Mouse (Mus musculus) ES-Bruce4 (cell line): Measurements from ENCODE around the gene Obsl1. TPM values are rescaled to one million over a fixed set of nuclear protein-coding genes. Genes with fewer than 3 reads are reported as not detected.

Source experiments
- H3K27ac ChIP-seq: 2 replicates; pipeline ENCODE4 v1.5.1; 2012; ENCODE audit warnings: low read length, inconsistent platforms; ENCODE audit not compliant: insufficient read depth
- H3K27me3 ChIP-seq: 2 replicates; pipeline ENCODE4 v1.6.1; 2012; ENCODE audit warnings: mild to moderate bottlenecking, low read length, inconsistent platforms; ENCODE audit not compliant: control insufficient read depth, poor library complexity, insufficient read depth, severe bottlenecking
- H3K36me3 ChIP-seq: 2 replicates; pipeline ENCODE4 v1.6.1; 2012; ENCODE audit warnings: inconsistent platforms, mild to moderate bottlenecking, low read length, moderate library complexity; ENCODE audit not compliant: control insufficient read depth, poor library complexity, insufficient read depth, severe bottlenecking
- H3K4me1 ChIP-seq: one replicate; pipeline ENCODE4 v1.8.1; 2011; ENCODE audit warnings: low read length; ENCODE audit not compliant: control insufficient read depth, insufficient read depth
- H3K4me3 ChIP-seq: 2 replicates; pipeline ENCODE4 v1.5.1; 2011; ENCODE audit warnings: low read depth, mild to moderate bottlenecking, low read length
- H3K9ac ChIP-seq: 2 replicates; pipeline ENCODE4 v1.6.1; 2012; ENCODE audit warnings: low read depth, mild to moderate bottlenecking, inconsistent platforms; ENCODE audit not compliant: poor library complexity, severe bottlenecking
- H3K9me3 ChIP-seq: replicated peaks from 2 replicates; pipeline ENCODE4 v1.6.1; 2012; ENCODE audit warnings: mild to moderate bottlenecking, low read length, inconsistent platforms; ENCODE audit not compliant: control insufficient read depth, poor library complexity, insufficient read depth, severe bottlenecking
- CTCF ChIP-seq: IDR thresholded peaks from one replicate; pipeline ENCODE4 v1.8.1; 2011; ENCODE audit warnings: low read depth, low read length
- EP300 ChIP-seq: IDR thresholded peaks from 2 replicates; pipeline ENCODE4 v1.6.1; 2011; ENCODE audit warnings: low read depth, low read length; ENCODE audit not compliant: insufficient read depth
- POLR2A ChIP-seq: IDR thresholded peaks from one replicate; pipeline ENCODE4 v1.8.1; 2011; ENCODE audit warnings: low read length; ENCODE audit not compliant: insufficient read depth
- polyA plus RNA-seq: library from polyadenylated mRNA; stranded (reverse); fragments of >200 nt; gene quantifications from 2 replicates; pipeline ENCODE4 v1.2.4, GENCODE M21; 2011; ENCODE audit warnings: low read depth; ENCODE audit not compliant: missing spikeins, insufficient read depth, insufficient read length

Obsl1 gene
- polyA plus RNA-seq, 1 experiment = 32.6 TPM

GRCm38 (mm10) chr1:75462636-75463035 lies 43.6 kb downstream of the Obsl1 start:
- TF ChIP-seq EP300 (no peak), POLR2A (no peak), CTCF (no peak)
- no peak overlapping the region for H3K9ac ChIP-seq
- H3K4me3 ChIP-seq = no peak overlapping the region
- H3K9me3 ChIP-seq = no peaks in the 10 kb centered on the region
- H3K36me3 ChIP-seq = no peaks in the 10 kb centered on the region
- H3K4me1 ChIP-seq = no peaks in the 10 kb centered on the region
- no peaks in the 10 kb centered on the region for H3K27me3 ChIP-seq
- no peak overlapping the region for H3K27ac ChIP-seq

DNA sequence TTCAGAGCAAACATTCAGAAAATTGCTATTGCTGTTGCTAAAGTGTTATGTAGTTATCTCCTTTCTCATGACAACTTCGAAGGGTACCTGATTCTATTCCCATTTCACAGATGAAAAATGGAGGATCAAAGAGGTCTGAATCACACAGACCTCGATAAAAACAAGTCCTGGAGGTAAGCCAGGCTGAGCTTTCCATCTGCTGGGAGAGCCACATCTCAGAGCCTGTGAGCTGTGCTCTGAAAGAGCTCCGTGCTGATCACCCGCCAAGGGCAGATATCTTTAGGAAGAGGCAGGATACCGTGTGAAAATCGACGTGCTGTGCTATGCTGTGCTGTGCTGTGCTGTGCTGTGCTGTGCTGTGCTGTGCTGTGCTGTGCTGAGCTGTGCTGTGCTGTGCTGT lies 46.0 kb downstream of the Obsl1 start:
- H3K27me3 ChIP-seq = no peaks in the 10 kb centered on the region
- TF ChIP-seq CTCF (no peak), POLR2A (no peak), EP300 (no peak)

DNA sequence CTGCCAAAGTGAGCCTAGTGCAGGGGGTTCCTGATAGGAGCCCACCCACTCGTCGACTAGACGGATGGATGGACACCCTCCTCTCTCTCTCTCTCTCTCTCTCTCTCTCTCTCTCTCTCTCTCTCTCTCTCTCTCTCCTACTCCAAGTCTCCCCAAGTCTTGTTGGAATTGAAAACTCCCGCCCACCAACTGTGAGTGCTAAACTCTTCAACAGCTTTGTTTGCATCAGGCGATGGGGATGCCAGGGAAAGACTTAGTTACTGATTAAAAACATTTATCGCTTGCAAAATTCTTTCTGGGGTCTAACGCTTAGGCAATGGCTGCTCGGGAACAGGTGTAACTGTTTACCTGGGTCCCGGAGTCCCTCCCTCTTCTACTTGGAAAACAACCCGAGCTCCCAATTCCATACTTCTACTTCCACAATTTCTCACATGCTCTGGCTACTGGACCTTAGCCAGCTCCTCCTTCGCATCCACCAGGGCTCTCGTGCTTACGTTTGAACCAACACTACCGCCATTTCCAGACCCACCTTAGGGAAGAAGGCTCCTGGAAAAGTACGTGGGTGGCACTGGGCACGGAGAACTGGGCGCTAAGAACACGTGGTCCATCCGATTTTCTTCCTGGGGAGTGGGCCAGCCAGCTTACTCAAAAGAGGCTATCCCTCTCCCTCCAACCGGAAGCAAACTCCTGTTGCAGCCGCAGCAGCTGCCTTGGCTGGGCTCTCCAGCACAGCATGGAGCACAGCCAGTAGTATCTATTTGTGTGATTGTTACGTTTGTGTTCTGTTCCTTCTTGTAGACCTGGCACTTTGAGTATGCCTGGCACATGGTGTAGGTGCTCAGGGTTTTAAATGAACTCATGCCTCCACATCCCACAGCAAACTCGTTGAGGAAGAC lies 47.2 kb downstream of the Obsl1 start:
- Histone ChIP-seq H3K4me3 (peak overlapping the region; percentile 32), H3K4me1 (no peaks in the 10 kb centered on the region), H3K27me3 (no peaks in the 10 kb centered on the region), H3K9me3 (no peaks in the 10 kb centered on the region), H3K9ac (peak overlapping the region; percentile 35), H3K27ac (no peak overlapping the region), H3K36me3 (no peaks in the 10 kb centered on the region)
- no peak for TF ChIP-seq EP300
- no peak for TF ChIP-seq POLR2A
- no peak for TF ChIP-seq CTCF

More for the DNA sequence above, 46.0 kb downstream of the Obsl1 start:
- H3K4me3 ChIP-seq = no peak overlapping the region
- no peaks in the 10 kb centered on the region for H3K9me3 ChIP-seq
- H3K27ac ChIP-seq = no peak overlapping the region
- H3K36me3 ChIP-seq = no peaks in the 10 kb centered on the region
- H3K9ac ChIP-seq = no peak overlapping the region
- H3K4me1 ChIP-seq = no peaks in the 10 kb centered on the region

DNA sequence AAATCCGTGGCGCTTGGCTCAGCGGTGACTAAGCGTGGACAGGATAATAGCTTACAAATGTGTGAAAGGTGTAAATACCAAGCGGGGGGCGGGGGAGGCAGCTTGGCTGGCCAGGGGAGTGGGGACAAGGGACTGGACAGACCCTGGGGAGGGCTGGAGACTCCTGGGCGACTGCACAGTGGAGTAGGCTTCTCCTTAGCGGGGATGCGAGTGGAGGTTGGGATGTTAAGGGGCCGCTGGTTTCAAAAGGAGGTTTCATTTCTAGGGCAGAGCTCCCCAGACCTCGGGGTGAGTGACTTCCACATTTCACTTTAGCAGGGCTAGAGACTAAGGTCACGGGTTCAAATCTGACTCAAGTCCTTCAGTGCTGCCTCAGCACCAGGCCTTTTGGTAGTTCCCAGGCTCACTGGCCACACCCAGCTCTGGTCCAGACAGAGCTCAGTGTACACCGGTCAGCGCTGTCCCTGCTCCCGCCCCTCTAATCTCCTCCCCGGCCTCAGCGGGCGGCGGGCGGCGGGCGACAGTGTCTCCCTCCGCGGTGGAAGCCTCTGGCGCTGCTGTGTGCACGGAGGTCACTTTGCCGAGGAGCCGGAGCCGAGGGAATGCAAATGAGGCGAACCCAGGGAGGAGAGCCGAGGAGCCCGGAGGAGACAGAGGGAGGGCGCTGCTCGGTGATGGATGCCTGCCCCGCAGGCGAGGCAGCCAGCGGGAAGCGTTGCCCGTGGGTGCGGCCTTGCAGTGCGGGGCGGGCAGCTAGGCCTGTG lies 48.0 kb downstream of the Obsl1 start:
- no peak overlapping the region for H3K27ac ChIP-seq
- peak overlapping the region; percentile 32 for H3K4me3 ChIP-seq
- H3K4me1 ChIP-seq = no peaks in the 10 kb centered on the region
- H3K36me3 ChIP-seq = no peaks in the 10 kb centered on the region
- TF ChIP-seq EP300 (no peak), CTCF (no peak), POLR2A (no peak)
- no peaks in the 10 kb centered on the region for H3K9me3 ChIP-seq
- no peaks in the 10 kb centered on the region for H3K27me3 ChIP-seq
- peak overlapping the region; percentile 35 for H3K9ac ChIP-seq

GRCm38 (mm10) chr1:75457710-75458024 lies 48.6 kb downstream of the Obsl1 start:
- no peaks in the 10 kb centered on the region for H3K4me1 ChIP-seq
- H3K4me3 ChIP-seq = no peak overlapping the region

More at GRCm38 (mm10) chr1:75457710-75458024, 48.6 kb downstream of the Obsl1 start:
- no peak for TF ChIP-seq CTCF
- no peak for TF ChIP-seq POLR2A
- TF ChIP-seq EP300 = no peak
- no peaks in the 10 kb centered on the region for H3K9me3 ChIP-seq
- no peaks in the 10 kb centered on the region for H3K36me3 ChIP-seq
- no peak overlapping the region for H3K27ac ChIP-seq
- H3K9ac ChIP-seq = peak overlapping the region; percentile 35; the same call in 1 of the 2 replicates
- no peaks in the 10 kb centered on the region for H3K27me3 ChIP-seq
